Mouse (Mus musculus): Measurements from ENCODE around the gene Syne1. TPM values are rescaled to one million over a fixed set of nuclear protein-coding genes. Genes with fewer than 3 reads are reported as not detected.

Gene Syne1
- polyA plus RNA-seq, 1 experiment from 2014 or later = 7.8 TPM

GRCm38 (mm10) chr10:5480552-5481550, 70.4 kb downstream of the Syne1 start:
- ATAC-seq (ENCODE audit: insufficient read depth, low FRiP score, low read depth) = no peak
- no peaks in the 10 kb centered on the region for H3K9me3 ChIP-seq
- no peak overlapping the region for H3K4me3 ChIP-seq (replicated peaks)
- no peak overlapping the region for H3K27ac ChIP-seq
- H3K4me2 ChIP-seq = no peak overlapping the region
- H3K9ac ChIP-seq = no peak overlapping the region
- H3K4me1 ChIP-seq = no peaks in the 10 kb centered on the region
- WGBS = 77% methylated on average over 9 of the region's 9 CpGs
- no peaks in the 10 kb centered on the region for H3K27me3 ChIP-seq (replicated peaks)
- H3K36me3 ChIP-seq = no peaks in the 10 kb centered on the region

GRCm38 (mm10) chr10:5480097-5480496, 71.2 kb downstream of the Syne1 start:
- no peak overlapping the region for H3K4me3 ChIP-seq (replicated peaks)
- H3K9me3 ChIP-seq = no peaks in the 10 kb centered on the region
- no peak for ATAC-seq (ENCODE audit: insufficient read depth, low FRiP score, low read depth)
- no peaks in the 10 kb centered on the region for H3K4me1 ChIP-seq
- H3K27me3 ChIP-seq (replicated peaks) = no peaks in the 10 kb centered on the region
- 40% methylated on average over 6 of the region's 6 CpGs for WGBS
- H3K4me2 ChIP-seq = no peak overlapping the region
- no peak overlapping the region for H3K27ac ChIP-seq
- no peak overlapping the region for H3K9ac ChIP-seq
- H3K36me3 ChIP-seq = no peaks in the 10 kb centered on the region

- H3K9me3 ChIP-seq = no peaks in the 10 kb centered on the region
- no peaks in the 10 kb centered on the region for H3K36me3 ChIP-seq
- H3K4me1 ChIP-seq = no peaks in the 10 kb centered on the region
- no peak overlapping the region for H3K4me3 ChIP-seq (replicated peaks)
- H3K9ac ChIP-seq = no peak overlapping the region
- WGBS = 86% methylated on average over 2 of the region's 2 CpGs
- no peak overlapping the region for H3K4me2 ChIP-seq
- no peaks in the 10 kb centered on the region for H3K27me3 ChIP-seq (replicated peaks)
- no peak for ATAC-seq (ENCODE audit: insufficient read depth, low FRiP score, low read depth)
- no peak overlapping the region for H3K27ac ChIP-seq
Measured at GRCm38 (mm10) chr10:5468638-5469037, 82.6 kb downstream of the Syne1 start.

- Histone ChIP-seq H3K36me3 (no peaks in the 10 kb centered on the region), H3K4me2 (no peak overlapping the region), H3K27me3 (replicated peaks) (no peaks in the 10 kb centered on the region), H3K4me3 (replicated peaks) (no peak overlapping the region), H3K9me3 (no peaks in the 10 kb centered on the region), H3K27ac (no peak overlapping the region), H3K9ac (no peak overlapping the region), H3K4me1 (no peaks in the 10 kb centered on the region)
- no peak for ATAC-seq (ENCODE audit: insufficient read depth, low FRiP score, low read depth)
Measured at GRCm38 (mm10) chr10:5453830-5454229, 97.5 kb downstream of the Syne1 start.

- ATAC-seq (ENCODE audit: insufficient read depth, low FRiP score, low read depth) = no peak
- no peaks in the 10 kb centered on the region for H3K27me3 ChIP-seq (replicated peaks)
Measured at GRCm38 (mm10) chr10:5449944-5450343, 101.3 kb downstream of the Syne1 start.

GRCm38 (mm10) chr10:5447950-5448716, 103.1 kb downstream of the Syne1 start:
- no peak overlapping the region for H3K4me2 ChIP-seq
- H3K4me3 ChIP-seq (replicated peaks) = no peak overlapping the region
- H3K9ac ChIP-seq = no peak overlapping the region
- no peaks in the 10 kb centered on the region for H3K4me1 ChIP-seq
- H3K27ac ChIP-seq = no peak overlapping the region
- no peak for ATAC-seq (ENCODE audit: insufficient read depth, low FRiP score, low read depth)
- H3K9me3 ChIP-seq = no peaks in the 10 kb centered on the region
- no peaks in the 10 kb centered on the region for H3K27me3 ChIP-seq (replicated peaks)
- no peaks in the 10 kb centered on the region for H3K36me3 ChIP-seq
- WGBS = 65% methylated on average over 4 of the region's 4 CpGs

More at GRCm38 (mm10) chr10:5449944-5450343, 101.3 kb downstream of the Syne1 start:
- Histone ChIP-seq H3K27ac (no peak overlapping the region), H3K36me3 (no peaks in the 10 kb centered on the region), H3K9me3 (no peaks in the 10 kb centered on the region), H3K4me2 (no peak overlapping the region), H3K4me3 (replicated peaks) (no peak overlapping the region), H3K9ac (no peak overlapping the region), H3K4me1 (no peaks in the 10 kb centered on the region)
- 90% methylated on average over 2 of the region's 2 CpGs for WGBS

- no peaks in the 10 kb centered on the region for H3K27me3 ChIP-seq (replicated peaks)
- H3K4me3 ChIP-seq (replicated peaks) = no peak overlapping the region
- no peak for ATAC-seq (ENCODE audit: insufficient read depth, low FRiP score, low read depth)
- no peaks in the 10 kb centered on the region for H3K36me3 ChIP-seq
- no peaks in the 10 kb centered on the region for H3K9me3 ChIP-seq
- H3K4me1 ChIP-seq = no peaks in the 10 kb centered on the region
- H3K4me2 ChIP-seq = no peak overlapping the region
- whole genome bisulfite sequencing = 93% methylated on average over 3 of the region's 3 CpGs
- no peak overlapping the region for H3K27ac ChIP-seq
- H3K9ac ChIP-seq = no peak overlapping the region
Measured at GRCm38 (mm10) chr10:5445313-5445712, 106.0 kb downstream of the Syne1 start.

GRCm38 (mm10) chr10:5443020-5443419, 108.3 kb downstream of the Syne1 start:
- no peak overlapping the region for H3K9ac ChIP-seq
- ATAC-seq (ENCODE audit: insufficient read depth, low FRiP score, low read depth) = no peak
- WGBS = 88% methylated on average over 2 of the region's 2 CpGs
- no peak overlapping the region for H3K4me3 ChIP-seq (replicated peaks)
- H3K4me1 ChIP-seq = no peaks in the 10 kb centered on the region
- no peak overlapping the region for H3K4me2 ChIP-seq
- no peak overlapping the region for H3K27ac ChIP-seq
- H3K27me3 ChIP-seq (replicated peaks) = no peaks in the 10 kb centered on the region
- H3K36me3 ChIP-seq = no peaks in the 10 kb centered on the region
- H3K9me3 ChIP-seq = no peaks in the 10 kb centered on the region

GRCm38 (mm10) chr10:5439802-5440350, 111.4 kb downstream of the Syne1 start:
- no peaks in the 10 kb centered on the region for H3K9me3 ChIP-seq
- H3K27ac ChIP-seq = no peak overlapping the region
- H3K27me3 ChIP-seq (replicated peaks) = no peaks in the 10 kb centered on the region
- no peak for ATAC-seq (ENCODE audit: insufficient read depth, low FRiP score, low read depth)
- H3K4me1 ChIP-seq = no peaks in the 10 kb centered on the region
- WGBS = 66% methylated on average over 2 of the region's 2 CpGs
- no peak overlapping the region for H3K9ac ChIP-seq
- no peak overlapping the region for H3K4me3 ChIP-seq (replicated peaks)
- no peaks in the 10 kb centered on the region for H3K36me3 ChIP-seq
- H3K4me2 ChIP-seq = no peak overlapping the region

- H3K4me3 ChIP-seq (replicated peaks) = no peak overlapping the region
- H3K27ac ChIP-seq = no peak overlapping the region
- no peaks in the 10 kb centered on the region for H3K4me1 ChIP-seq
- no peak overlapping the region for H3K4me2 ChIP-seq
- no peak overlapping the region for H3K9ac ChIP-seq
- 85% methylated on average over 2 of the region's 2 CpGs for WGBS
- ATAC-seq (ENCODE audit: insufficient read depth, low FRiP score, low read depth) = no peak
- H3K36me3 ChIP-seq = no peaks in the 10 kb centered on the region
- H3K27me3 ChIP-seq (replicated peaks) = no peaks in the 10 kb centered on the region
- H3K9me3 ChIP-seq = no peaks in the 10 kb centered on the region
Measured at GRCm38 (mm10) chr10:5437766-5438165, 113.5 kb downstream of the Syne1 start.

- H3K4me2 ChIP-seq = no peak overlapping the region
- H3K27me3 ChIP-seq (replicated peaks) = no peaks in the 10 kb centered on the region
- no peak overlapping the region for H3K9ac ChIP-seq
- no peaks in the 10 kb centered on the region for H3K36me3 ChIP-seq
- H3K9me3 ChIP-seq = no peaks in the 10 kb centered on the region
- ATAC-seq (ENCODE audit: insufficient read depth, low FRiP score, low read depth) = no peak
- no peak overlapping the region for H3K4me3 ChIP-seq (replicated peaks)
- H3K4me1 ChIP-seq = no peaks in the 10 kb centered on the region
- 82% methylated on average over 4 of the region's 4 CpGs for WGBS
- no peak overlapping the region for H3K27ac ChIP-seq
Measured at GRCm38 (mm10) chr10:5423984-5424383, 127.3 kb downstream of the Syne1 start.

- no peak for ATAC-seq (ENCODE audit: insufficient read depth, low FRiP score, low read depth)
- 76% methylated on average over 3 of the region's 3 CpGs for WGBS
- Histone ChIP-seq H3K4me2 (no peak overlapping the region), H3K4me1 (no peaks in the 10 kb centered on the region), H3K27ac (no peak overlapping the region), H3K36me3 (no peaks in the 10 kb centered on the region), H3K9ac (no peak overlapping the region), H3K9me3 (no peaks in the 10 kb centered on the region), H3K4me3 (replicated peaks) (no peak overlapping the region), H3K27me3 (replicated peaks) (no peaks in the 10 kb centered on the region)
Measured at GRCm38 (mm10) chr10:5415730-5416129, 135.6 kb downstream of the Syne1 start.
